Mouse (Mus musculus): ENCODE measurements around the gene Vwa7.
A peak's percentile ranks its signal among the peaks of the same experiment; 100 is the strongest.

Gene Vwa7

DNA sequence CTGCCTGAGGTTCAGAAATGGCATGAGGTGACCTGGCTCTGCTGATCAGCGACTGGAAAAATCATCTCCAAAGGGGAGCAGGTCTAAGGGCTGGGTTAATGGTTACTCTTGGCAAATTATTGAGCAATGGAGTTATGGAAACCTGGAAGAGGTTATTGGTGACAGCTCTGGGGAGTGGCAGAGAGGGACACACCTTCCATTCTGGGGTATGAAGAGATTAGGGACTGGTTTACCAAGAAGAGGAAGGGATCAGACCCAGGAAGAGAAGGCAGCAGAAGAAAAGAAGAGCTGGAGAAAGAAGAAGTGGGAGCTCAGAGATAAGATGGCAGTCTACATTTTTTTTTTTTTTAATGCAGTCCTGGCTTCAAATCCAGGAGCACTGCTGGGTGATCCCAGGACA, 31.3 kb downstream of the Vwa7 start:
- DNase-seq = no peak

DNA sequence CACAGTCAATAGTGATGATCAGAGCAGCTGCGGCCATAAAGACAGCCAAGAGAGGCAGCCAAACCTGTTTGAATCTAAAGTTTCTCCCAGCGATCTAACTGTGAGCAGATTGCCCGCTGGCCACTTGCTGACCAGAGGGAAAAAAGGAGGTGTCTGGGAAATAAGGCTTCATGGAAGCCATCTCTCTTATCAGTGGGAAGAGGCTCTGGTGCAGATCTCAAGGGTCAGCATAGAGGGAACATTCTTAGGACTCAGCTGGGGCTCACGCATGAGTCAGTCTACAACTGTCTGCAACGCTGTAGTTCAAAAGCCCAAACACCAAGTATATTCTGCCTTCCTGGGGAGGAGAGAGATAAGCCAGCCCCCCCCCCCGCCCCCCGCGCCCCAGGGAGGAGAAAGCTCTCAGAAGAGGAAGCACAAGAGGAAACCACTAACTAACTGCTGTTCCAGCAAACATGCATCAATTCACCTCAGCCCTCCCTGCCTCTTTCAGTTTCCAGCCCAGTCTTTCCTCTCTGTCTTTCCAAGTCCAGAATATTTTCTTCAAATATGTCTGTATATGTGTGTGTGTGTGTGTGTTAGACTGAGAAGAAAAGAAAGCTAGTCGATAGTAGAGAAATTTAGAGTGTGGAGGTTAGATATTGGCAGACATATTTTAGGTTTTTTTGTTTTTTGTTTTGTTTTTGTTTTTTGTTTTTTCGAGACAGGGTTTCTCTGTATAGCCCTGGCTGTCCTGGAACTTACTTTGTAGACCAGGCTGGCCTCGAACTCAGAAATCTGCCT, 32.0 kb downstream of the Vwa7 start:
- no peak for DNase-seq

DNA sequence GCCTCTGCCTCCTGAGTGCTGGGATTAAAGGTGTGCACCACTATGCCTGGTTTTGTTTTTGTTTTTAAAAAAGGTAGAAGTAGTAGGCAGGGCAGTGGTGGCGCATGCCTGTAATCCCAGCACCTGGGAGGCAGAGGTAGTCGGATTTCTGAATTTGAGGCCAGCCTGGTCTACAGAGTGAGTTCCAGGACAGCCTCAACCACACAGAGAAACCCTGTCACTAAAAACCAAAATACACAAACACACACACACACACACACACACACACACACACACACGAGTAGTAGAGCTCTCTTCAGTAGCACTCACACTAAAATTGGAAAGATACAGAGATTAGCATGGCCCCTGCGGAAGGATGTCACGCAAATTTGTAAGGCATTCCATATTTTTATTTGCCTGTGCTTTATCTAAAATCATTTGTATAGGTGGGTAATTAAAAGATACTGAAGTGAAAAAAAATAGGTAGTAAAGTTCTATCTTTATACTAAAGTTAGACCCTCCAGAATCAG, 32.6 kb downstream of the Vwa7 start:
- no peak for DNase-seq

DNA sequence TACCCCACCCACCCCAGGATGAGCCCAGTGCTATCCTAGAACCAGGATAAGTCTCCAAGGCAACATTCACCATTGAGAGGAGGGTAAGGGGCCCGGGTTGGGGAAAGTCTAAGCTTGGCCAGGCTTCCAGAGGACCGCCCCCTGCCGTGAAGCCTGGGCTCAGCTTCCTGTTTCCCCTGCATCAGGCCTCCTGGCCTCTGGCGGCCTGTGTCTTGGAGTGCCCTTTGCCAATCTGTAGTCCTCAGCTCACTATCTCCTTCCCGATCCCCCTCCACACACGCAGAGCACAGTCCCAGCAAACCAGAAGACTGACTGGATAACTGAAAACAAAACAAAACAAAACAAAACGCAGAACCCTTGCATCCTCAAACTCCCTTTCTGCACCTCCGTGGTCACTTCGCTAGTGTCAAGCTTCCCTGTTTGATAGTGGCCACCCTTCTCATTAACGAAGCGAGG, 33.2 kb downstream of the Vwa7 start, which contains the start of gene Clic1:
Gene Clic1 (plus strand): TSS at position 406 of the 456 bp plus-strand sequence.
- peak; percentile 46 for DNase-seq

DNA sequence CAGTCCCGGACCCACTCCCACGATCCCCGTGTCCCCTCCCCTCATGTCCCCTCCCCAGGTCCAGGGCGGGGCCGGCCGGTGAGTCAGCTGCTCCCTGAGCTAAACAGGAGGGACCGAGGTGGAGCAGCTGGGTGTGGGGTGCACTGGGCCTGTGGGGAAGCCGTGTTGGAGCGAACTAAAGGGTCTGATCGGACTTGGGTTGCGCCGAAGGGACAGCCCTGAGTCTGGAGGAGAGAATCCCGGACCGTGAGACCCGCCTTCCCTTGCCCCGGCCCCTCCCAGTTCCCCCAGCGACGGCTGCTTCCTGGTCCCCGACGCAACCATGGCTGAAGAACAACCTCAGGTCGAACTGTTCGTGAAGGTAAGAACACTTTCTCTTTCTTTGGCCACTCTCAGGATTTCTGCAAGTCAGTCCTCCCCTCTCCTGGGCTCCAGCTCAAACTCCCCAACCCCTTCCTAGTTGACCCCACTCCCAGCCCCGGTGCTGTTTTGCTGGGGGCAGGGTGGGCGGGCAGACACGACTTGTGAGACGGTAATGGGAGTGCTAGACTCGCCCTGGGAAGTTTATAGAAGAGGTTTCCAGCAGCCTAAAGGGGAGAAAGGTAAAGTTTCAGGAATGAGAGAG, 33.9 kb downstream of the Vwa7 start:
- DNase-seq = peak; percentile 60

DNA sequence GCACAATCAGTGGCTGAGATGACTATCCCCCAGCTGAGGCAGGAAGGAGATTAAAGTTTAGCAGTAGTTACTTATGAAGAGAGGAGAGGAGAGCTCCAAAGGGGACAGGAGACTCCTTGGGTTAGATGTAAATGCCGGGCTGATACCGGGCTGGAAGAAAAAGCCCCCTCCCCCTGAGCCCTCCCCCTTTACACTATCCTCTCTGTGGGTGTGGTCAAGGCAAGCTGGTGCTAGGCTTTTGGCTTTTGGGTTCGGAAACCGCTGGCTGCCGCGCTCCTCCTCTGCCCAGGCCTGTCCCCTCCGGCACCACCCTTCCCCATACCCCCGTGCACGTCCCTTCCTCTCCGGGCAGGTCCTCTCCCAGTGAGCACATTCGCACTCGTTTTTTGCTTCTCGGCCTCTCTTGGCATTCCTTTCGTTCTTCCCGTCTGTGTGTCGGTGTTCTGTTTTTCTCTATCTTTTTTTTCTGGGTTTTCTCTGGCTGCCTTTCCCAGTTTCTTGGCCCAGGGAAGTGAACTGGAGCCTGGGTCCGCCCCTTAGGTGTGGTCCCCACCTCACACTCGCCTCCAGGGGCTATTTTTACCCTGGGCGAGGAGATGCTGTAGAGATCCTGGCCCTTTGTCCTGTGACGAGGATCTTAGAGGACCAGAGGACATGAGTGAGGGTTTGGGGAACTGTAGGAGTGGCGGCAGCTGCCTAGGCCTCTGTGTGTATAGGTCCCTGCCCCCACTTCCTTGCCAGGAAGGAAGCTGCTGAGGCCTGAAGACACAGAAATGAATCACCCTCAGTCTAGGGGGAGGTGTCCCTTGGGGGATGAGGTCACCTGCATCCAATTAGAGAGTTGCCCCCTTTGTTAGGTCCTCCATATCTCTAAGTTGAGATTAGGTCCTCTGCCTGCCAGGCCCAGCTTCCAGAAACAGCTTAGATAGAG, 35.0 kb downstream of the Vwa7 start:
- DNase-seq = peak; percentile 71

DNA sequence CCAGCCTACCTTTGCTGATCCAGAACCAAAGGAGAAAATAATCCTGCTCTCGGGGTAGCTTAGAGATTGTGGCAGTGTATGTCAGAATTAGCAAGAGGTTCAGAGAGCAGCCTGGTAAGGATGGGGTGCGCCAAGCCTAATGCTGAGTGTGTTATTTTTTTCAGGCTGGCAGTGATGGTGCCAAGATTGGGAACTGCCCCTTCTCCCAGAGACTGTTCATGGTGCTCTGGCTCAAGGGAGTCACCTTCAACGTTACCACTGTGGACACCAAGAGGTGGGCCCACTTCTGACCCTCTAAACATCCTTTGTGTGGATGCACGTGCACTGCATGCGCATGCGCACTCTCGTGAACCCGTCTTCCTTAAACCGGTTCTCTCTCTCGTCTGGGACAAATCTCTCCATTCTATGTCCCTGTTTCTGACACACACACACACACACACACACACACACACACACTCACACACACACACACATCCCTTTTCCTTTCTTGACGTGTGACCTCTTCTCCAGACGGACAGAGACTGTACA, 36.0 kb downstream of the Vwa7 start:
- peak; percentile 32 for DNase-seq

DNA sequence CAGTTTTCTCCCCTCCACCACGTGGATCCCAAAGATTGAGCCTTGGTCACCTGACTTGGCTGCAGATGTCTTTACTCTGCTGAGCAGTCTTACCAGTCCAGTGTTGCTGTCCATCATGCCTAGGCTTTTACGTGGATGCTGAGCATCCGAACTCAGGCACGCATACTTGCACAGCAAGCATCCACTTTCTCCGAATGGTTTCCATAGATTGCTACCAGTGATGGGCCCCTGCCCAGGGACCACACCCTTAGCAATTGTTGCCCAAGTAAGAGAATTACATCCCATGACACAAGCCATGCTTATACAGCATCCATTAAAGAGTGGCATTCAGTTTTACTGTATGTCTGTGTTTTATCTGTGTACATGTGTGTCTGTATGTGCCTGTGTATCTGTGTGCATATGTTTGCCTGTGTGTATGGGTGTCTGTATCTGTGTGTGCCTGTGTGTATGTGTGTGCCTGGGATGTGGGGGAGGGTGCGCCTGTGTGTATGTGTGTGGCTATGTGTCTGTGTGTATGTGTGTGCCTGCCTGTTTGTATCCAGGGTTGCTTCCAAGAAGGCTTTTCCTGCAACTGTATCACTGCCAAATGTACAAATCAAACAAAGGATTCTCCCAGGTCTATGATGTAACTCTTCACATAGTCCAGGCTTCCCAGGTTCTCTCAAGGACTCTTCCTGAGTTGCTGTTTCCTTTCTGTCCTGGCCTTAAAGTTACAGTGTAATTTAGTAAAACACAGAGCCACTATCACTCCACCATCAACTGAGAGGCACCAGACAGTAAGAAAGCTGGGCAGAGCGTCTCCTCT, 39.5 kb downstream of the Vwa7 start:
- DNase-seq = no peak

DNA sequence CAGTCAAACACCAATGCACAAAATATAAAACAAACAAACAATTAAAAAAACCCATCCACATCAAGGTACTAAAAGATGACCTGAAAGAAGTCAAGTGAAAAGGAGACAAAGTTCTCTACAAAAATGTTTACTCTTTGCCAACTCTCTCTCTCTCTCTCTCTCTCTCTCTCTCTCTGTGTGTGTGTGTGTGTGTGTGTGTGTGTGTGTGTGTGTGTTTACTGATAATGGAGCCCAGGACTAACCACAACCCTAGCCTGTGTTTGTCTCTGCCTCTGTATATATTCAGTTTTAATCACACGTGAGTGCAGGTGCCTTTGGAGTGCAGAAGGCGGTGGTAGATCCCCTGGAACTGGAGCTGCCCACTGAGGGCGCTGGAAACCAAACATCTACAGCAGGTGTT, 40.7 kb downstream of the Vwa7 start:
- DNase-seq = no peak

DNA sequence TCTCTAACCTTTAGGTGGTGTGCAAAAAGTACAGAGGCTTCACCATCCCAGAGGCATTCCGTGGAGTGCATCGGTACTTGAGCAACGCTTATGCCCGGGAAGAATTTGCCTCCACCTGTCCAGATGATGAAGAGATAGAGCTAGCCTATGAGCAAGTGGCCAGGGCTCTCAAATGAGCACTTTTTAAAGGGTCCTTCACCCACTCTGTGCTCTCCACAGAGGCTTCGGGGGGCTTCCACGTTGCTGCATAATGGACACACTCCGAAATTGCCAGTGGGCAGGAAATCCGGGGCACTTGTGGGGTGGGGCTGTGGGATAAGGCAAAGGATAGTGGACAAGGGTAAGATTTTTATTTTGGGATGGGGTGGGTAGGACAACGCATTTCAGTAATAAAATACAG, 41.9 kb downstream of the Vwa7 start:
- DNase-seq = peak; percentile 51

DNA sequence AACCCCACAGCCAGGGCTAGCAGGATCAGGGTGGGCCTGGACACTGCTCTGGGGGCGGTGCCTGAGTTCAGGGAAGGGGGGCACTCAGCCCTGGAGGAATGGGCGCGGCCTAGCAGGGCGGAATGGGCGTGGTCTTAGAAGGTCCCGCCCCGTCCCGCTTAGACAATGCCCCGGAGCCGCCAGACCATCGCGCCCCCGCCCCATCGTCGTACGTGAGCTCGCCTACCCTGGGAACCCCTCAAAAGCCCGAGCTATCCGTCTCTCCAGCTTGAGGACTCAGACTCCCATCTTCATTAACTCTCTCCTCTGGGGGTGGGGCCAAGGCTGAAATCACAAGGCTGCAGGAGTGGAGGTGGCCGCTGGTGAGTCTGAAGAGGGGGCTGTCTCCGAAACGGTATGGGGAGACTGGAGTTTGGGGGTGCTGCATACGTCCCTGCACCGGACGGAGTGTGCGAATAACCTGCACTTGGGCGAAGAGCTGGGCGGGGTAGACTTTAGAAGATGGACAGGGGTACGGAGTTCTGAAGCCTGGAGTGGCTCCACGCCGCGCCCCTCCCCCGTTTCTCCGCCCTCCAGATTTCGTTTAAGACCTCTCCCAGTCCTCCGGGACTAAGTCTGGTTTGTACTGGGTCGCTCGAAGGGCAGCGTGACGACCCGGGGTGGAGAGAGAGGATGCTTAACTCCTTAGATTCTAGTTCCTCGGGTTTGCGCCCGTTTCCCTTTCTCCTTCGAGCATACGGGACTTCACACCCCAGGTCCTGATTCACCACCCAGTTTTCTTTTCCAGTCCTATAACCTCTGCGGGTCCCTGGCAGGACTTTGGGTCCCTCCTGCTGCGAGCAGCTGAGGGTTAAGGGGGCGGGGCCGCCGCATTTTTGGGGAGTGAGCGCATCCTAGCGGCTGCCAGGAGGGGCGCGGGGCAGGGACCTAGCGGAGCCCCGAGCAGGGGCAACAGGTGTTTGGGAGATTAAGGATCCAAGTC, 42.8 kb downstream of the Vwa7 start, which contains the start of gene Ddah2:
Gene Ddah2 (plus strand): TSS at position 125 of the 982 bp plus-strand sequence.
- peak; percentile 87 for DNase-seq

DNA sequence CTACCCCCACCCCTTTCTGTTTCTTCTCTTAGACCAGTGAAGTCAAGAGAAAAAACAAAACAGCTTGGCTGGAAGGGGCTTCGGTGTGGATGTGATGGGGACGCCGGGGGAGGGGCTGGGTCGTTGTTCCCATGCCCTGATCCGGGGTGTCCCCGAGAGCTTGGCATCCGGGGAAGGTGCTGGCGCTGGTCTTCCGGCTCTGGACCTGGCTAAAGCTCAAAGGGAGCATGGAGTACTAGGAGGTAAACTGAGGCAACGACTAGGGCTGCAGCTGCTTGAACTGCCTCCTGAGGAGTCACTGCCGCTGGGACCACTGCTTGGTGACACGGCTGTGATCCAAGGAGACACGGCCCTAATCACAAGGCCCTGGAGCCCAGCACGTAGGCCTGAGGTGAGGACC, 43.7 kb downstream of the Vwa7 start:
- peak; percentile 68 for DNase-seq

DNA sequence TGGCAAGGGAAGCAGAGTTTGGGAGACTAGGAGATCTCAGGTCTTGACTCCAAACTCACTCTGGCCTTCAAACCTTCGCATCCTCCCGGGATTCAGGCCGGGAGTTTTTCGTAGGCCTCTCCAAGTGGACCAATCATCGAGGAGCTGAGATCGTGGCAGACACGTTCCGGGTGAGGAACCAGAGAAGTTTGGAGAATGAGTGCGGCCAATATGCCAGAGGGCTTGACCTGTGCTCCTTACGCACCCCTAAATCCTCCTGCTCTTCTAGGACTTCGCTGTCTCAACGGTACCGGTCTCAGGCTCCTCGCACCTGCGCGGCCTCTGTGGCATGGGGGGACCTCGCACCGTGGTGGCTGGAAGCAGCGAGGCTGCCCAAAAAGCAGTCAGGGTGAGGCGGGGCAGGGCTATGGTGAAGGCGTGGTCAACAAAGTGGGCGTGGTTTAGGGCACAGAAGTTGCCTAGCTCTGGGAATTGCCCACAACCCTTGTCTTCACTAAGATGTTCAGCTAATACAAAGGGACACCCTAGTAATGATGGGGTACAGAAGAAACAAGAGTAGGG, 44.4 kb downstream of the Vwa7 start:
- DNase-seq = peak; percentile 59

DNA sequence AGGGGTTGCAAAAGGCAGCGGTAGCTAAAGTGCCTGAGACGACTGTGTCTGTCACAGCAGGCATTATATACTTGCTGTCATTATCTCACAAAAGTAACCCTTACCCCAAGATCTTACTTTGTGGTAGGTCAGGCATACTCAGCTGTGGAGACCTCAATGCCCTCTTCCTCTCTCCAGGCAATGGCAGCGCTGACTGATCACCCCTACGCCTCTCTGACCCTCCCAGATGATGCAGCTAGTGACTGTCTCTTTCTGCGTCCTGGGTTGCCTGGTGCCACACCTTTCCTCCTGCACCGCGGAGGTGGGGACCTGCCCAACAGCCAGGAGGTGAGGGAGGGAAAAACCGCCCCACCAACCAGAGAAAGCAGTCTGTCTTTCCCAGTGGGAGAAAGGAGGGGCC, 44.9 kb downstream of the Vwa7 start:
- peak; percentile 49 for DNase-seq

DNA sequence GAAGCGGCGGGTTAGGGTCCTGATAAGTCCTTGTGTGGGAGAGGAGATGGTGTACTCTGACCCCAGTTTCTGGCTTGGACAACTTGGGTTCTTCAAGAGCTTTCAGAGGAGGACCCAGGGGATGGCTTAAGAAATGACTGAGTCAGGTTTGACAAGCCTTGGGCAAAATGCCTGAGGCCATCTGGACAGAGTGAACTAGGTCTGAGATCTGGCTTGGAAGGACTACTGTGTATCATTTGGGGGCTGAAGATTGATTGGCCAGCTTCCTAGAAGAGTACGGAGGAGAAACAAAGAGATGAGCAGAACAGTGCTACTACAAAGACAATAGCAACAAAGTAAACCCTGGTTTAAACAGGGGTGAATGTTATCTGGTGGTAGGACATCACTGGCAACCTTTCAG, 47.1 kb downstream of the Vwa7 start:
- no peak for DNase-seq

DNA sequence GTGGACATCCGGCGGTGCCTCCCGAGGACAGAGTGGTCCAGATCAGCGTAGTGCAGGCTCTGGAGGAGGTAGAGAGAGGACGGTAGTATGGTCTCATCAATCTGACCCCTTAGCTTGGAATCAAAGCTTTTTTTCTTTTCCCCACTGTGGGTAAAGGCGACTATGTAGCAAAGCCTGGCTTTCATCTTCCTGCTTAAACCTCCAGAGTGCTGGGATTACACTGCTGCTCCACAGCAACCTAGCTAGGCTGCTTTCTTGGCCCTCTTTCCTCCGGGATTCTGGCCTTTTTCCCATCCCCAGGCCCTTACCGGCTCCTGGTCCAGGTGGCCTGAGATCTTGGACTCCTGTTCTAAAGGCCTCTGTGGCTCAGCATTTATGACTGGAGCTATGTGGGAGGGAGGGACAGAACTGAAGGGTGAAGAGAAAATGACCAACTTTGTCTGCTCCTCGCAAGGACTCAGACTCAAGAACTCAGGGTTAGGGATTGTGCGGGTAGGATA, 48.0 kb downstream of the Vwa7 start:
- DNase-seq = peak; percentile 85

DNA sequence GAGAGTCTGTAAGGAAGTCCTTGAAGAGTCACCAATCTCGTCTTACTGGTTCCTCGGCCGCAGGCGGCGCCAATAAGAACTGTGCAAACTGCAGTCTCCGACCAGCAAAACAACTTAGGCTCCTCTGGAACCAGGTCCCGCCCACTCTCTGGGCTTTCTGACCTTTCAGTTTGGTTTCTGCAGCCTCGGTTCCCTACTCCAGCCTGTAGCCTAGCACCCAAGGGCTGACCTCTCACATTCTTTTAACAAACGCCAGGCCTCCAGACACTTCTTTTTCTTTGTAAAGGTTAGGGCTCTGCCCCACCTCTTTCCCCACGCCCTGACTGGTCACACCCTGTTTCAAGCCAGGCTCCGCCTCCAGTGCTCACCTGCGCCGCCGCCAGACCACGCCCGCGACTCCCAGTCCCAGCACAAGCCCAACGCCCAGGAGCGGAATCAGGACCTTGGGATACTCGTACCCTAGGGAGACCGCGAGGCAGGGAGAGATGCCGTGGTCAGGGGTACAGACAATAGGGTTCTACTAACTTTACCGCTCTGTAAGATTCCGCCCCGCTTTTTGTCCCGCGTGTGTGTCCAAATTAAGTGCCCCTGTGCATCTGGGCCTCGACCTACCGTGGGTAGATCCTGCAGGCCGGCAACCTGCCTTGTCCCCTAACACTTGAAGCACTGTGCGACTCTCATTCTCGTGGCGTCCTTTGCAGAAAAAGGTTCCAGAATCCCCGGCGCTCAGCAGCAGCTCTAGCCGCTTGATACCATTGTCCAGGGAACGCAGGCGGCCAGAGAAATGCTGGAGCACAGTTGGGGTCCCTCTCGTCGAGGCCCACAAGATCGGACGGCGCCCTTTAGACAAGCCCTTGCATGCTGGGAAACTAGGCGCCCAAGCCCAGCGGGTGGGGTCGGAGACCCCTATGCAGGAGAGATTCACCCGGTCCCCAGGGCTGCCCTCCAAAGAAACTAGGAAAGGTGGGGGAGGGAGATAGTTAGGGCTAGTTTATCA, 48.9 kb downstream of the Vwa7 start, which contains the start of gene Ly6g6c:
Gene Ly6g6c (plus strand): TSS at position 438 of the 997 bp plus-strand sequence.
- DNase-seq = peak; percentile 77

DNA sequence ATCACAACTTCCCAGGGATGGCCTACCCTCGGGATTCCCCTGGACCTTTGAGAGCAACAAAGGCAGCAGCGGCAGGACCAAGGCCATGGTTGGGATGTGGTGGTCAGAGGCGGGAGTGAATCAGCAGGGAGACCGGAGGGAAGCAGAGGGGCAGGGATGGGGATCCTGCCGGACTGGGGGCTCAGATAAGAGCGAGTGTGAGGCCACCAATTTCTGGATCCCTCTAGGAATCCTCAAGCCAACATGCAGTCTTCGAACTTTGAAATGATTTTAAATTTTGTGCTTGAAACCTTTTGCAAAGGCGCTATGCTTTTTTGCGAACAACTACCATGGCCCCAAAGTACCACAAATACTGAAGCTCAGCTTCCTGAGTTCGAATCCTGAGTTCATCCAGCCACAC, 49.7 kb downstream of the Vwa7 start, which contains the start of gene Mpig6b:
Gene Mpig6b (minus strand): TSS at position 101 of the 400 bp plus-strand sequence.
- DNase-seq = no peak

All from cerebellum, adult 9-11 months (tissue).